Mouse (Mus musculus): Measurements from ENCODE around the gene Gdpgp1.

- TF ChIP-seq CTCF (IDR thresholded peaks at IDR 0.05; ENCODE audit: extremely low read depth, insufficient read depth, insufficient read length, insufficient replicate concordance) (no peak), POLR2A (IDR thresholded peaks at IDR 0.05; ENCODE audit: low read depth, low read length) (no peak)
Observed at GRCm38 (mm10) chr7:80197371-80197770, 35.3 kb upstream of the Gdpgp1 start.
